ENCODE assay signal across 1 mouse cellular context in the genomic region with DNA sequence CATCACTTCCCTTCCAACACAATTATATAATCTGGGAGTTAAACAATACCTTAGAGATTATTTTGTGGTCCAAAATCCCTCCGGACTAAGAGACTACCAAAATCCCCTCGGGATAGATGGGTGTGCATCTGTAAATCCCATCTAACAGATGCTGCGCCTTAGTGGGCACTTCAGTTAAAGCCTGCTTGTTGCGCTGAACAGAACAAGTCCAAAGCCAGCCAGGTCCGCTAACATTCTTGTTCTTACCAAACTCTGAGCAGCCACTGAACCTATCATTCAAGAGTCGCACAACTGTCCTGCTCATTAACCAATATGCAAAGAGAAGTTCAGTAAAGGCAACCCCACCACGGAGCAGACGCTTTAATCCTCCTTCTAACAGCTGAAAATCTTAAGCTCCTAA.
TF ChIP-seq lines count a peak whose summit lies in the region.

No protein-coding gene starts in this region.

TF ChIP-seq in CH12.LX, 34 proteins besides CTCF, POLR2A, EP300 and RAD21:
- TF ChIP-seq MAZ (IDR thresholded peaks at IDR 0.05; ENCODE audit: low read depth, low read length) (no peak), CHD1 (IDR thresholded peaks at IDR 0.05; ENCODE audit: low read depth, low read length) (no peak), SMC3 (IDR thresholded peaks at IDR 0.05; ENCODE audit: low read depth, low read length) (no peak), BHLHE40 (IDR thresholded peaks at IDR 0.05; ENCODE audit: low read depth, low read length) (no peak), MAFK (IDR thresholded peaks at IDR 0.05; ENCODE audit: insufficient replicate concordance, low read length) (no peak), ETS1 (conservative IDR thresholded peaks at IDR 0.05; ENCODE audit: low read depth, low read length) (no peak), ZKSCAN1 (IDR thresholded peaks at IDR 0.05; ENCODE audit: borderline replicate concordance, low read depth, low read length) (no peak), TCF12 (IDR thresholded peaks at IDR 0.05; ENCODE audit: low read depth, low read length) (no peak), ZC3H11A (IDR thresholded peaks at IDR 0.05; ENCODE audit: low read depth, low read length) (no peak), ELF1 (IDR thresholded peaks at IDR 0.05; ENCODE audit: low read depth, low read length) (no peak), CHD2 (IDR thresholded peaks at IDR 0.05; ENCODE audit: low read length) (no peak), USF1 (IDR thresholded peaks at IDR 0.05; ENCODE audit: low read depth, low read length) (no peak), RCOR1 (conservative IDR thresholded peaks at IDR 0.05; ENCODE audit: low read depth, low read length) (no peak), JUN (IDR thresholded peaks at IDR 0.05; ENCODE audit: insufficient read depth, low read depth, low read length) (no peak), KAT2A (IDR thresholded peaks at IDR 0.05; ENCODE audit: insufficient replicate concordance, low read length) (no peak)
